Mouse (Mus musculus): ENCODE measurements around the gene Obsl1. TPM values are rescaled to one million over a fixed set of nuclear protein-coding genes. Genes with fewer than 3 reads are reported as not detected.
A peak's percentile ranks its signal among the peaks of the same experiment; 100 is the strongest.

Obsl1 gene
- total and polyA plus RNA-seq, 3 experiments, result 0.08 to 1.2 TPM; not detected in 1

- H3K36me3 ChIP-seq (ENCODE audit: control insufficient read depth in 1 of 2, insufficient read depth in 2 of 2, low read length in 2 of 2), result peaks cover 0 to 27% of the 10 kb centered on the region in 2 experiments; a peak in 2 of 4 replicates
- H3K4me3 ChIP-seq (ENCODE audit: control insufficient read depth in 1 of 2, insufficient read depth in 1 of 2, low read depth in 2 of 2, low read length in 2 of 2), result peak overlapping the region; percentile 42 to 64
- H3K9ac ChIP-seq (ENCODE audit: control insufficient read depth, low read depth, low read length, poor library complexity, severe bottlenecking), result peak overlapping the region; percentile 50
- peaks cover 23 to 42% of the 10 kb centered on the region in 2 experiments; a peak in 3 of 4 replicates for H3K4me1 ChIP-seq (ENCODE audit: control insufficient read depth in 1 of 2, insufficient read depth in 2 of 2, low read length in 2 of 2)
- peaks cover 0 to 2% of the 10 kb centered on the region in 2 experiments; a peak in 2 of 4 replicates for H3K27me3 ChIP-seq (ENCODE audit: control insufficient read depth in 1 of 2, insufficient read depth in 2 of 2, low read length in 2 of 2)
- H3K27ac ChIP-seq (ENCODE audit: control insufficient read depth, low read depth, low read length), result peak overlapping the region; percentile 81
- H3K79me2 ChIP-seq (ENCODE audit: control insufficient read depth, insufficient read depth, low read length, poor library complexity), result no peaks in the 10 kb centered on the region; the same call in 1 of the 2 replicates
- peak; percentile 36 for DNase-seq (ENCODE audit: low read depth, low spot score)
- H3K9me3 ChIP-seq (replicated peaks; ENCODE audit: insufficient read depth, low read length), result no peaks in the 10 kb centered on the region
- TF ChIP-seq MYB (IDR thresholded peaks at IDR 0.05; ENCODE audit: low read depth, low read length) (no peak), ETS1 (IDR thresholded peaks at IDR 0.05; ENCODE audit: low read depth, low read length) (peak; percentile 23; the same call in 1 of the 2 replicates), SIN3A (IDR thresholded peaks at IDR 0.05; ENCODE audit: low read length) (0 out of 2 replicates have a peak, but pooled peaks have one; percentile 11), HCFC1 (IDR thresholded peaks at IDR 0.05; ENCODE audit: low read depth, low read length) (peak; percentile 25; the same call in 1 of the 2 replicates), RCOR1 (IDR thresholded peaks at IDR 0.05; ENCODE audit: low read depth, low read length) (0 out of 2 replicates have a peak, but pooled peaks have one; percentile 4)
These were observed 59.6 kb downstream of the Obsl1 start for GRCm38 (mm10) chr1:75446656-75447055.

GRCm38 (mm10) chr1:75445751-75446611 lies 60.3 kb downstream of the Obsl1 start:
- TF ChIP-seq POLR2A (IDR thresholded peaks at IDR 0.05; ENCODE audit: control insufficient read depth in 1 of 2, insufficient read depth in 1 of 2, low read depth in 1 of 2, low read length in 2 of 2, poor library complexity in 1 of 2), result peak in 1 of 2 experiments; percentile 20; a peak in 1 of 4 replicates
- TF ChIP-seq GATA1 (IDR thresholded peaks at IDR 0.05; ENCODE audit: low read depth, low read length), result peak; percentile 51; the same call in 1 of the 2 replicates
- TF ChIP-seq CHD1 (IDR thresholded peaks at IDR 0.05; ENCODE audit: low read depth, low read length), result no peak
- TF ChIP-seq JUND (IDR thresholded peaks at IDR 0.05; ENCODE audit: low read depth, low read length), result no peak
- peak; percentile 22 to 69; a peak in 3 of 4 replicates for TF ChIP-seq EP300 (IDR thresholded peaks at IDR 0.05; ENCODE audit: low read depth in 1 of 2, low read length in 2 of 2)
- TF ChIP-seq TBP (IDR thresholded peaks at IDR 0.05; ENCODE audit: low read depth, low read length), result peak; percentile 38; the same call in 1 of the 2 replicates
- peak; percentile 82 for TF ChIP-seq MAZ (IDR thresholded peaks at IDR 0.05; ENCODE audit: low read depth, low read length)
- peak; percentile 66 for TF ChIP-seq ZC3H11A (IDR thresholded peaks at IDR 0.05; ENCODE audit: low read depth, low read length)
- TF ChIP-seq SIN3A (IDR thresholded peaks at IDR 0.05; ENCODE audit: low read length), result 0 out of 2 replicates have a peak, but pooled peaks have one; percentile 2
- peak; percentile 89 to 98 (median 94) for TF ChIP-seq CTCF (IDR thresholded peaks at IDR 0.05 in 2 of 3, conservative IDR thresholded peaks at IDR 0.05 in 1 of 3; ENCODE audit: control insufficient read depth in 1 of 3, insufficient read depth in 1 of 3, low read depth in 2 of 3, low read length in 3 of 3, poor library complexity in 1 of 3, severe bottlenecking in 1 of 3)
- TF ChIP-seq RCOR1 (IDR thresholded peaks at IDR 0.05; ENCODE audit: low read depth, low read length), result 0 out of 2 replicates have a peak, but pooled peaks have one; percentile 4
- TF ChIP-seq TCF12 (IDR thresholded peaks at IDR 0.05; ENCODE audit: low read depth, low read length), result peak; percentile 89
- peak; percentile 41; the same call in 1 of the 2 replicates for TF ChIP-seq ETS1 (IDR thresholded peaks at IDR 0.05; ENCODE audit: low read depth, low read length)
- no peak for TF ChIP-seq E2F4 (IDR thresholded peaks at IDR 0.05; ENCODE audit: borderline replicate concordance, low read depth, low read length)
- peak; percentile 85 for TF ChIP-seq TAL1 (IDR thresholded peaks at IDR 0.05; ENCODE audit: low read length)
- TF ChIP-seq ELF1 (IDR thresholded peaks at IDR 0.05; ENCODE audit: low read depth, low read length), result no peak
- no peak for TF ChIP-seq NELFE (IDR thresholded peaks at IDR 0.05; ENCODE audit: low read depth, low read length)
- peak; percentile 75 for TF ChIP-seq RAD21 (IDR thresholded peaks at IDR 0.05; ENCODE audit: low read depth, low read length)
- peak; percentile 77 for TF ChIP-seq SMC3 (IDR thresholded peaks at IDR 0.05; ENCODE audit: low read depth, low read length)
- H3K27me3 ChIP-seq (ENCODE audit: control insufficient read depth in 1 of 2, insufficient read depth in 2 of 2, low read length in 2 of 2), result no peaks in the 10 kb centered on the region; a peak in 1 of 4 replicates
- H3K79me2 ChIP-seq (ENCODE audit: control insufficient read depth, insufficient read depth, low read length, poor library complexity), result no peaks in the 10 kb centered on the region; the same call in 1 of the 2 replicates
- peak overlapping the region; percentile 85 for H3K27ac ChIP-seq (ENCODE audit: control insufficient read depth, low read depth, low read length)
- peak overlapping the region; percentile 42 to 64 for H3K4me3 ChIP-seq (ENCODE audit: control insufficient read depth in 1 of 2, insufficient read depth in 1 of 2, low read depth in 2 of 2, low read length in 2 of 2)
- H3K9ac ChIP-seq (ENCODE audit: control insufficient read depth, low read depth, low read length, poor library complexity, severe bottlenecking), result peak overlapping the region; percentile 50
- H3K4me1 ChIP-seq (ENCODE audit: control insufficient read depth in 1 of 2, insufficient read depth in 2 of 2, low read length in 2 of 2), result peaks cover 23 to 42% of the 10 kb centered on the region in 2 experiments; a peak in 3 of 4 replicates
- H3K36me3 ChIP-seq (ENCODE audit: control insufficient read depth in 1 of 2, insufficient read depth in 2 of 2, low read length in 2 of 2), result peaks cover 0 to 27% of the 10 kb centered on the region in 2 experiments; a peak in 2 of 4 replicates
- DNase-seq (ENCODE audit: low read depth, low spot score), result peak; percentile 88
- H3K9me3 ChIP-seq (replicated peaks; ENCODE audit: insufficient read depth, low read length), result no peaks in the 10 kb centered on the region

Data from MEL (cell line).